ENCODE assay signal across 13 mouse cellular contexts in the genomic region with DNA sequence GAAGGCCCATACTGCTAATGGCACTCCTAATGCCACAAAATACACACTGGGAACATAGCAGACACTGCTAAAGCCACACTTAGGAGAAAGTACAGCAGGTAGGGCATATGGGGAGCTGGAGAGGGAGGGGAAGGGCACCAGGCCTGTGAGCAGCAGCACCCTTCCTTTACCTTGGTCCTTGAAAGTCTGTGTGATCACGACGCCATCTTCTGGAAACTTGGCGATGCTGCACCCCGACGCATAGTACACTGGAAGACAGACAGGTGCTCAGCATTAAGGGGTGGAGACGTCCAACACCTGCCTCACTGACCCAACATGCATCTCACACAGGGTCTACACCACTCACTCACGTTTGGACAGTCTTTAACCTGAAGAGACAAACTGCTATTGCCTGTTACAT. TPM values are rescaled to one million over a fixed set of nuclear protein-coding genes. Genes with fewer than 3 reads are reported as not detected.
DNase-seq lines count a peak whose midpoint lies in the region; ATAC-seq and TF ChIP-seq lines count a peak whose summit lies in the region.
"Had no signal": no experiment of that assay in that cellular context is flagged by ENCODE, and none has a peak within 500 bp of the region (broad histone marks: within the 10 kb centered on the region; RNA-seq: fewer than 3 reads in every experiment).

No protein-coding gene starts in this region.

- no peak overlapping the region for H3K27ac ChIP-seq in cerebellum, adult 2 months (ENCODE audit: insufficient read depth, low read length)
- no peak overlapping the region for H3K27ac ChIP-seq in left cerebral cortex, adult 2 months
- no peak overlapping the region for H3K27ac ChIP-seq in embryonic facial prominence, embryonic 11.5 days (replicated peaks; ENCODE audit: low read depth, low read length)
- H3K27ac ChIP-seq: hindbrain, embryonic 15.5 days; neural tube, embryonic 12.5 days had no signal

- H3K9me3 ChIP-seq in embryonic facial prominence, embryonic 11.5 days (replicated peaks; ENCODE audit: control insufficient read depth, low read length), result no peaks in the 10 kb centered on the region
- H3K9me3 ChIP-seq: hindbrain, embryonic 15.5 days; neural tube, embryonic 12.5 days had no signal

- no peak overlapping the region for H3K9ac ChIP-seq in embryonic facial prominence, embryonic 11.5 days (replicated peaks; ENCODE audit: low read length)
- H3K9ac ChIP-seq: hindbrain, embryonic 15.5 days; neural tube, embryonic 12.5 days had no signal

- no peak overlapping the region for H3K4me3 ChIP-seq in cerebellum, adult 2 months (replicated peaks; ENCODE audit: insufficient read depth, low read depth, low read length)
- H3K4me3 ChIP-seq in left cerebral cortex, adult 2 months, result no peak overlapping the region
- H3K4me3 ChIP-seq in embryonic facial prominence, embryonic 11.5 days (ENCODE audit: low read depth, low read length), result no peak overlapping the region
- H3K4me3 ChIP-seq: hindbrain, embryonic 15.5 days; neural tube, embryonic 12.5 days had no signal

- H3K36me3 ChIP-seq in embryonic facial prominence, embryonic 11.5 days (replicated peaks; ENCODE audit: control insufficient read depth, insufficient read depth, low read depth, low read length), result peaks cover 29% of the 10 kb centered on the region

- intact Hi-C loops in left cerebral cortex, adult 2 months (cut with DNase I), result no loop called here
- intact Hi-C loops in left cerebral cortex, postnatal 25 days (cut with DNase I), result loop anchor here (5.0 kb wide), 1 partner anchor 73 kb away; the partner anchor contains the start of gene Necab2

- WGBS in cerebellum, adult 2 months, result 69% methylated on average over 7 of the region's 7 CpGs
- WGBS in embryonic facial prominence, embryonic 11.5 days, result 74% methylated on average over 7 of the region's 7 CpGs

- H3K27me3 ChIP-seq in cerebellum, adult 2 months (ENCODE audit: control insufficient read depth, insufficient read depth, low read length), result no peaks in the 10 kb centered on the region
- no peaks in the 10 kb centered on the region for H3K27me3 ChIP-seq in embryonic facial prominence, embryonic 11.5 days (ENCODE audit: control insufficient read depth, insufficient read depth, low read length)
- H3K27me3 ChIP-seq: hindbrain, embryonic 15.5 days; neural tube, embryonic 12.5 days had no signal

- DNase-seq in cerebellum, adult 2 months, result no peak
- DNase-seq in cerebellum, adult 11-12 months, result no peak
- DNase-seq in left cerebral cortex, adult 2 months (ENCODE audit: extremely low spot score in 1 of 2, low spot score in 2 of 2), result no peak
- DNase-seq in left cerebral cortex, postnatal 25 days (ENCODE audit: low spot score in 2 of 2), result no peak
- peak; percentile 81 for DNase-seq in ES-CJ7 (ENCODE audit: low read depth, low spot score)
- peak; percentile 14 for DNase-seq in embryonic facial prominence, embryonic 11.5 days (ENCODE audit: low spot score)
- no peak for DNase-seq in yolk sac, embryonic 10.5 days (ENCODE audit: low spot score)
- DNase-seq: adrenal gland, postnatal 14 days; heart, adult 11 months had no signal

- TF ChIP-seq POLR2A in cerebellum, adult 2 months (IDR thresholded peaks at IDR 0.05; ENCODE audit: borderline replicate concordance, insufficient read depth, low read length), result no peak

- TF ChIP-seq CTCF in cerebellum, adult 2 months (IDR thresholded peaks at IDR 0.05; ENCODE audit: borderline replicate concordance, insufficient read depth, low read depth, low read length), result peak; percentile 54; the same call in 1 of the 2 replicates
- TF ChIP-seq CTCF in left cerebral cortex, adult 2 months (IDR thresholded peaks at IDR 0.05), result peak; percentile 24

- H3K4me2 ChIP-seq in embryonic facial prominence, embryonic 11.5 days (ENCODE audit: low read depth, low read length), result no peak overlapping the region
- H3K4me2 ChIP-seq: hindbrain, embryonic 15.5 days; neural tube, embryonic 12.5 days had no signal

- H3K4me1 ChIP-seq in cerebellum, adult 2 months (ENCODE audit: control insufficient read depth, insufficient read depth, low read length), result no peaks in the 10 kb centered on the region
- no peaks in the 10 kb centered on the region for H3K4me1 ChIP-seq in embryonic facial prominence, embryonic 11.5 days (ENCODE audit: control insufficient read depth, insufficient read depth, low read length)
- H3K4me1 ChIP-seq: hindbrain, embryonic 15.5 days had no signal

- ATAC-seq in embryonic facial prominence, embryonic 11.5 days (replicated peaks; ENCODE audit: insufficient number of reproducible peaks, low FRiP score, low TSS enrichment, low read depth), result no peak
- ATAC-seq in monocyte, adult 5-6 weeks (replicated peaks; ENCODE audit: insufficient number of reproducible peaks, low FRiP score, low TSS enrichment, poor library complexity, severe bottlenecking), result no peak

RNA-seq across cellular contexts. Expression of gene Slc38a8, which starts 18.6 kb away (rescaled TPM):
- polyA plus RNA-seq in cerebellum, adult 2 months (2012; rRNA removed), result 0.29 and 0.30 TPM in 2 replicates
- total RNA-seq in left cerebral cortex, adult 2 months (2021), result under 1 TPM; 0.30 to 0.48 TPM
- total RNA-seq in left cerebral cortex, postnatal 25 days (2021), result under 1 TPM; 0.34 to 0.69 TPM
- 1.8 and 4.7 TPM in 2 replicates for polyA plus RNA-seq in embryonic facial prominence, embryonic 11.5 days (2014; fragmentation: Nextera tagmentation; extraction: Ambion mirVana)
- not detected in 3 replicates for total RNA-seq in monocyte, adult 5-6 weeks (2017)
- total RNA-seq: adrenal gland, postnatal 14 days had no signal
- polyA plus RNA-seq: lung, embryonic 16.5 days; neural tube, embryonic 12.5 days had no signal

RNA-seq across cellular contexts. Expression of gene Mbtps1, which starts 38.4 kb away (rescaled TPM):
- 81.6 and 89.4 TPM in 2 replicates for polyA plus RNA-seq in cerebellum, adult 2 months (2012; rRNA removed)
- 10 to 100 TPM; 61.0 to 64.3 TPM for total RNA-seq in left cerebral cortex, adult 2 months (2021)
- 10 to 100 TPM; 62.3 to 68.5 TPM for total RNA-seq in left cerebral cortex, postnatal 25 days (2021)
- polyA plus RNA-seq in embryonic facial prominence, embryonic 11.5 days (2014; fragmentation: Nextera tagmentation; extraction: Ambion mirVana), result 103 and 106 TPM in 2 replicates
- total RNA-seq in monocyte, adult 5-6 weeks (2017), result 25.1 to 55.3 TPM (median 48.6 TPM) in 3 replicates

RNA-seq across cellular contexts. Expression of gene Hsdl1, which starts 54.9 kb away (rescaled TPM):
- polyA plus RNA-seq in cerebellum, adult 2 months (2012; rRNA removed), result 42.4 and 45.0 TPM in 2 replicates
- total RNA-seq in left cerebral cortex, adult 2 months (2021), result 10 to 100 TPM; 42.3 to 43.1 TPM
- total RNA-seq in left cerebral cortex, postnatal 25 days (2021), result 10 to 100 TPM; 44.8 to 47.1 TPM
- 39.6 and 45.2 TPM in 2 replicates for polyA plus RNA-seq in embryonic facial prominence, embryonic 11.5 days (2014; fragmentation: Nextera tagmentation; extraction: Ambion mirVana)
- 25.5 to 34.2 TPM (median 27.4 TPM) in 3 replicates for total RNA-seq in monocyte, adult 5-6 weeks (2017)

RNA-seq across cellular contexts. Expression of gene Dnaaf1, which starts 54.9 kb away (rescaled TPM):
- polyA plus RNA-seq in cerebellum, adult 2 months (2012; rRNA removed), result 0.20 and 0.27 TPM in 2 replicates
- under 1 TPM; 0.27 to 0.35 TPM for total RNA-seq in left cerebral cortex, adult 2 months (2021)
- total RNA-seq in left cerebral cortex, postnatal 25 days (2021), result under 1 TPM; 0.21 to 0.25 TPM
- 0.13 TPM in 1 of 2 replicates, not detected in the other for polyA plus RNA-seq in embryonic facial prominence, embryonic 11.5 days (2014; fragmentation: Nextera tagmentation; extraction: Ambion mirVana)
- total RNA-seq in monocyte, adult 5-6 weeks (2017), result 1.3 TPM in 1 of 3 replicates, not detected in the others
- total RNA-seq: adrenal gland, postnatal 14 days had no signal

Comparison
In these comparisons a context has a peak if more than half of its experiments do, and no peak if none do; other contexts are left out.
1. DNase-seq: peak in ES-CJ7 (single experiment) and embryonic facial prominence, embryonic 11.5 days (single experiment); none in cerebellum, adult 2 months (0 of 2), cerebellum, adult 11-12 months (single experiment), left cerebral cortex, adult 2 months (0 of 2), left cerebral cortex, postnatal 25 days (0 of 2) and yolk sac, embryonic 10.5 days (single experiment).